Mouse (Mus musculus) brain, embryonic 14.5 days (tissue): ENCODE results near the gene Tnik. TPM values are rescaled to one million over a fixed set of nuclear protein-coding genes. Genes with fewer than 3 reads are reported as not detected.

Experiments used
- DNase-seq: peaks from one replicate; pipeline ENCODE4 v3.0.0-alpha.2; 2011; ENCODE audit warnings: low read depth
- CTCF ChIP-seq: fragments of 200-500 bp; IDR thresholded peaks from 2 replicates; pipeline ENCODE4 v1.5.1; 2012; ENCODE audit warnings: inconsistent platforms, mild to moderate bottlenecking, moderate library complexity, borderline replicate concordance; ENCODE audit not compliant: insufficient read depth, insufficient read length; ENCODE audit errors: extremely low read depth
- POLR2A ChIP-seq: fragments of 200-500 bp; IDR thresholded peaks from 2 replicates; pipeline ENCODE4 v1.6.1; 2012; ENCODE audit warnings: mild to moderate bottlenecking, inconsistent platforms, borderline replicate concordance; ENCODE audit not compliant: poor library complexity, insufficient read depth, insufficient read length, severe bottlenecking; ENCODE audit errors: extremely low read depth
- polyA plus RNA-seq: library from polyadenylated mRNA; depleted of rRNA; stranded (reverse); fragments of >200 nt; gene quantifications from 2 replicates; pipeline ENCODE4 v1.2.3, GENCODE M21; 2012

Gene Tnik
- polyA plus RNA-seq, 1 experiment, result 73.8 TPM

GRCm38 (mm10) chr3:28369266-28369665 lies 106.3 kb downstream of the Tnik start:
- no peak for DNase-seq

DNA sequence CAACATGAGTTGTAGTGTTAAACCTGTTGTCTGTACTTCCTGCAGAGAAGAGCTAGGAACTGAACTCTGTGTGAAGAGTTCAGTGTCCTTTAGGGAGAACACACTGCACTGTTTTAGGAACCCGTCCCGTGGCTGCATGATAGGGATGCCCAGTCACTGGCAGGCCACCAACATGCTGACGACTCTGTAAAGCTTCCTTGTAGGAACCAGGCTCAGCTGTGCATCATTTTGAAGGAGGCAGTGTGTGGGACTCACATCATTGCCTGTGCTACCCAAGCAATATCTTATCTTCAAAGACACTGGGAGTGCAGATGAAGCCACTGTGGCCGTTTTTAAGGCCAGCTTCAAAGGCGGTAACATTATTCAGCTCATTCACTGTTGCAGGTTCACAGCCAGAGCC lies 106.7 kb downstream of the Tnik start:
- TF ChIP-seq POLR2A (no peak), CTCF (no peak)
- DNase-seq, result no peak

More at GRCm38 (mm10) chr3:28369266-28369665, 106.3 kb downstream of the Tnik start:
- TF ChIP-seq CTCF (no peak), POLR2A (no peak)

GRCm38 (mm10) chr3:28371583-28371982 lies 108.6 kb downstream of the Tnik start:
- DNase-seq, result no peak

DNA sequence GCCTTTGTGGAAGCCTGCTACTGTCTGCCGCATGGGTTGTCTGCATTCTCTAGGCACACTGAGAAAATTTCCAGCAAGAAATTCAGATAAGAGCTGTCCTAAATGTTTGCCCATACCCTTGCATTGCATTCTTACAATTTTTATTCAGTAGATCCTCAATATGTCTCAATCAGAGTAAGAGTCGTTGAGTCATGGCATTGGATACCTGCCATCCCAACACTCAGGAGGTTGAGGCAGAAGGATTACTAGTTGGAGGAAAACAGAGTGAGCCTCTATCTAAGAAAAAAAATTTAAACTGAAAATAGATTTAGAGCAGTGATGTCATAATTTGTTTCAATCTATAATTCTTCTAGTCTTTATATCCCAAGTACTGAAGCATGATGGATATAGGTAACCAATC lies 109.4 kb downstream of the Tnik start:
- DNase-seq, result no peak
- no peak for TF ChIP-seq POLR2A
- TF ChIP-seq CTCF, result no peak

More at GRCm38 (mm10) chr3:28371583-28371982, 108.6 kb downstream of the Tnik start:
- no peak for TF ChIP-seq POLR2A
- TF ChIP-seq CTCF, result no peak

GRCm38 (mm10) chr3:28374738-28375510 lies 111.9 kb downstream of the Tnik start:
- DNase-seq, result no peak
- no peak for TF ChIP-seq CTCF
- no peak for TF ChIP-seq POLR2A

DNA sequence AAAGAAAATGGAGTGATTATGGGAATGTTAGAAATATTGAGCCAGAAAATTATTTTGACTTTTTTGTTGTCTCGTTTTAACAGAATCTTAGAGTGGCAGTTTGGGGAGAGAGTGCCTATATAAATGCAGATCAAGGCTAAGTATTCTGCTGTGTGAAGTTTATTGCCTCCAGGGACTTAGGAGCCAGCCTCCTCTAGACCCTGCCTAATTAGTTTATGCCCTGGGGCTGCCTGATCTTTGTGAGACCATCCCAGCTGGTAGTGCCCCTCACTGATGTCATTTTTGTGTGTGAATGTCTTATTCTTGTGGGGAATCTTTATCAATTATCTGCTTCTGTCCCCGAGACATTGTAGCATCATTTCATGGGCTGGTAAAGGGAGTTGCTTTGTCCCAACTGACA lies 117.2 kb downstream of the Tnik start:
- no peak for TF ChIP-seq CTCF
- no peak for TF ChIP-seq POLR2A
- peak; percentile 76 for DNase-seq

DNA sequence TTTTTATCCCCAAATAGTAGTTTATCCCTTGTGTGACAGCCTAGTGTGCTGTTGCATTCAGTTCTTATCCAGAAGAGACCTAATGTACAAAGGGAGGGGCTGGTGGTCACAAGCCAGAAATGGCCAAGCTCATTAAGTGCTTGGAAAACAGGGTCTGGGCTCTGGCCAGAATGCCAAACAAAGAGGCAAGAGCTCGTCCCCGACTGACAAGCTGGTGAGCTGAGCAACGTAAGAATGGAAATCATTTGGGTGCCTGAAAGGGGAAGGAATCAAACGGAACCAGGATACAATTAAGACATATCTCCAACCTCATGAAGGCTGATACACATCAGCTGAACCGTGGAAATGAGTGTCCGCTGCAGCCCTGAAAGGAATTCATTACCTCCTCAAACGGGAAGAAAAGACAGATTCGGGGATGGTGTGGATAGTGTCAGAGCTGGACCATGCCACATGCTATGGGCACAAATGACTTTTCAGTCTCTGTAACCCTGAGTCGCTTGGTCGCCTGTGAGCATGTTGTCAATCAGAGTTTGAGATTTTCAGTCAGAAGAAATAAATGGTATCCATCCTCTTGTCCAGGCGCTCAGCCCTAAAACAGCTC lies 120.6 kb downstream of the Tnik start:
- TF ChIP-seq CTCF (no peak), POLR2A (no peak)
- DNase-seq, result peak; percentile 85

- DNase-seq, result no peak
- TF ChIP-seq CTCF (no peak), POLR2A (no peak)
Measured at GRCm38 (mm10) chr3:28385199-28385975, 122.4 kb downstream of the Tnik start.

GRCm38 (mm10) chr3:28388540-28388939 lies 125.5 kb downstream of the Tnik start:
- no peak for DNase-seq
- TF ChIP-seq CTCF, result no peak

- no peak for DNase-seq
- TF ChIP-seq CTCF (no peak), POLR2A (no peak)
Measured at GRCm38 (mm10) chr3:28390183-28390582, 127.2 kb downstream of the Tnik start.

GRCm38 (mm10) chr3:28392542-28392941 lies 129.5 kb downstream of the Tnik start:
- no peak for TF ChIP-seq POLR2A
- TF ChIP-seq CTCF, result no peak
- DNase-seq, result no peak

DNA sequence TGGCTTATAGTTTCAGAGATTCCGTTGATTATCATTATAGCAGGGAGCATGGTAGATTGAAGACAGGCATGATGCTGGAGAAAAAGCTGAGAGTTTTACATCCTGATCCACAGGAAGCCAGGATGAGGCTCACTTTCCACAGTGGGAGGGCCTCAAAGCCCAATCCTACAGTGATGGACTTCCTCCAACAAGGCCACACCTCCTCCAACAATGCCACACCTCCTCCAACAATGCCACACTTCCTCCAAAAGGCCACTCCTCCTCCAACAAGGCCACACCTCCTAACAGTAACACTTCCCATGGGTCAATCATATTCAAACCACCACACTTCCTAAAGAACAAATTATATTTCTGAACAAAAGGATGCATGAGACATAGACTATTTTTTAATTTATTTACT lies 135.8 kb downstream of the Tnik start:
- DNase-seq, result no peak
- TF ChIP-seq POLR2A, result no peak
- TF ChIP-seq CTCF, result no peak

DNA sequence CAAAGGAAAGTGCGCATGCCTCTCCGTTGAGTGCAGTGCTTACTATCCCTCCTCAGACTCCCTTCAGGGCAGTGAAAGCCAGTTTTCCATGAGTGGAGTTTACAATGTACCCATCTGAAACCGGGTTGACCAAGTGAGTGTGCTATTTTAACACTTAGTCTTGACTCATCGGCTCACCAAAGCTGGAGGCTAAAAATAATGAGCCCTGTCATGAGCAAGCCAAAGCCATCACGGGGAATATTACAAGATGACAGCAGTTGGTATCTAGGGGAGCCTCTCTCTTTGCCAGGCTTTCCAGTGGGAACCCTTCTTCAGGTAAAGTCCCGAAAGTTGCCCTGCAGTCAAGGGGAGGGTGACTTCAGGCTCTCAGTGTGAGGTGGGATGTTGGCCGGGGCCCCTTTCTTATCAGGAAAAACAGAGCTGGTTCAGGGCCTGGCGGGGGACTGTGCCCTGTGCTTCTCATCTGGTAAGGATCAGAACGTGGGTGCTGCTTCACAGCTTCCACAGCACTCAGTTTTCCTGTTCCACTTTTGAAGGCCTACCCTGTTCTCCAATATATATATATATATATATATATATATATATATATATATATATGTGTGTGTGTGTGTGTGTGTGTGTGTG lies 136.7 kb downstream of the Tnik start:
- TF ChIP-seq POLR2A, result no peak
- no peak for TF ChIP-seq CTCF
- DNase-seq, result no peak
